Mouse (Mus musculus) urinary bladder, postnatal 10 days (tissue): ENCODE data around the gene Grip1.
"Not testable (repeated sequence)": the region's sequence is repeated elsewhere in the genome, so short reads cannot be mapped to it uniquely, and the experiment has no call there.

ENCODE experiments used
- DNase-seq: peaks from one replicate; pipeline ENCODE4 v3.0.0; 2022; ENCODE audit warnings: low spot score

Gene Grip1

GRCm38 (mm10) chr10:120061238-120062130 is 607.9 kb downstream of the Grip1 start:
- no peak for DNase-seq

GRCm38 (mm10) chr10:120064424-120064823 is 610.8 kb downstream of the Grip1 start:
- DNase-seq, result no peak

GRCm38 (mm10) chr10:120066319-120066718 is 612.7 kb downstream of the Grip1 start:
- DNase-seq, result no peak

- no peak for DNase-seq
Measured at GRCm38 (mm10) chr10:120077850-120078249, 624.2 kb downstream of the Grip1 start.

GRCm38 (mm10) chr10:120092548-120092947 is 638.9 kb downstream of the Grip1 start:
- DNase-seq, result no peak

DNA sequence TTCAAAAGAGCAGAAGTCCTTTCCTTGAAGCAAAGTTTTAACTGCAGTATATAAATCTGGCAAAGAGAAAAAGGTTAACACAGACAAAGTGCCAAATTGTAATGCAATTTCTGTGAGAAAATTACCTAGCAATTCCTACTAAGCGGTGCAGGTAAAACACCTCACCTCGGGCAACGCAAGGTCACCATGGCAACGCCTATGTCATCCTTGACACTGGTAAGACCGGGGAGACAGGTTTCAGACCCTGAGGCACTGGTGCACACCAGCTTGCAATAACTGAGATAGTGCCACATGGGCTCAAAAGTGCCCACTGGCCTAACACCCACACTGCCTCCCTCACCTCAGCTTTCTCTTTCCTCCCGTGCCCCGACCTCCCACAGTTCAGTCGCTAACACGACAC is 641.5 kb downstream of the Grip1 start:
- no peak for DNase-seq

DNA sequence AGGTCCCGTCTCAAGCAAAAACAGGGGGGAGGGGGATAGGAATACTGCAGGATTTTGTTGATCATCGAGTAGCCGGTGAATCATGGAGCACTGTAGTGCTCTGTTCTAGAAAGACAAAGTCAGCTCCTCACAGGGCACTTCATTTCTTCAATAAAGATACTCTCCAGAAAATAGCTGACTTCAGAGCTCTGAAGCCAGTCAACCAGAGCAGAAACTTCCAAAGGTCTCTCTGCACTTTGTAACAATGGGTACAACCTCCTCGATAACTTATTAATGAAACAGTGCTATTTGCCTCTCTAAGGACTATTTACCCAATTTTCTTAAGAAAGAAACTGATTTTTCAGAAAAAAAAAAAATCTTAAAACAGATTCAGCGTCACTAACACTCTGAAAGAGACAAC is 642.1 kb downstream of the Grip1 start:
- DNase-seq, result no peak

DNA sequence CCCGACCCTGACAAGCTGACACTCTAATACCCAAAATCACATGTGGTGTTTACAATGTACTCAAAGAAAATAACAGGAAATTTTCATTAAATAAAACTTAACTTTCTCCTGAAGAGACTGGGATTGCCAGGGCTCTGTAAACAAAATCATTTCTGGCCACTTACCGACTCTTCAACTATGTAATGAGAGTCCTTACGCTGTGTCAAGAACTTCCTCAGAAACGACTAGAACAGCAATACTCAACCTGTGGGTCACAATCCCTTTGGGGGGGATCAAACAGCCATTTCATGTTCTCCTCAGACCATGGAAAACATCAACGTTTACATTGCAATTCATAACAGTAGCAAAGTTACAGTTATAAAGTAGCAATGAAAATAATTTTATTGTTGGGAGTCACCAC is 643.9 kb downstream of the Grip1 start:
- no peak for DNase-seq

GRCm38 (mm10) chr10:120100806-120101205 is 647.2 kb downstream of the Grip1 start:
- no peak for DNase-seq

DNA sequence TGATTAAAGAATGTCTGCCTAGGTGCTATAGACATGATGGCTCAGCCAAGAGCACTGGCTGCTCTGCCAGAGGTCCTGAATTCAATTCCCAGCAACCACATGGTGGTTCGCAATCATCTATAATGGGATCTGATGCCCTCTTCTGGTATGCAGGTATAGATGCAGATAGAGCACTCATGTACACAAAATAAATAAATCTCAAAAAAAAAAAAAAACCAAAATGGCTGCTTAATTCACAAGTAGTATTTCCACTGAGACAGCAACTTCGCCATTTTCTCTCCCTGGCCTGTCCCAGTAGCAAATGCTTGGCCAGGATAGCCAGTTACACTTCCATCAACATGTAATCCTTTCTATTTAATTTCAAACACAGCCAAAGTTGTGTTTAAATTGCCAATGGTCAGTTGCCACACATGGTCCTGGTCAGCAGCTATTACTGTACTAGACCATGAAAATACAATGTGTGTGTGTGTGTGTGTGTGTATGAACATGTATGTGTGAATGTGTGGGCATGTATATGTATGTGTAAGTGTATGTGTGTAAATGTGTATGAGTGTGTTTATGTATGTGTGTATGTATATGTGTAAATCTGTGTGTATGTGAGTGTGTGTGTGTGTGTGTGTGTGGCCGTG is 658.2 kb downstream of the Grip1 start:
- no peak for DNase-seq

DNA sequence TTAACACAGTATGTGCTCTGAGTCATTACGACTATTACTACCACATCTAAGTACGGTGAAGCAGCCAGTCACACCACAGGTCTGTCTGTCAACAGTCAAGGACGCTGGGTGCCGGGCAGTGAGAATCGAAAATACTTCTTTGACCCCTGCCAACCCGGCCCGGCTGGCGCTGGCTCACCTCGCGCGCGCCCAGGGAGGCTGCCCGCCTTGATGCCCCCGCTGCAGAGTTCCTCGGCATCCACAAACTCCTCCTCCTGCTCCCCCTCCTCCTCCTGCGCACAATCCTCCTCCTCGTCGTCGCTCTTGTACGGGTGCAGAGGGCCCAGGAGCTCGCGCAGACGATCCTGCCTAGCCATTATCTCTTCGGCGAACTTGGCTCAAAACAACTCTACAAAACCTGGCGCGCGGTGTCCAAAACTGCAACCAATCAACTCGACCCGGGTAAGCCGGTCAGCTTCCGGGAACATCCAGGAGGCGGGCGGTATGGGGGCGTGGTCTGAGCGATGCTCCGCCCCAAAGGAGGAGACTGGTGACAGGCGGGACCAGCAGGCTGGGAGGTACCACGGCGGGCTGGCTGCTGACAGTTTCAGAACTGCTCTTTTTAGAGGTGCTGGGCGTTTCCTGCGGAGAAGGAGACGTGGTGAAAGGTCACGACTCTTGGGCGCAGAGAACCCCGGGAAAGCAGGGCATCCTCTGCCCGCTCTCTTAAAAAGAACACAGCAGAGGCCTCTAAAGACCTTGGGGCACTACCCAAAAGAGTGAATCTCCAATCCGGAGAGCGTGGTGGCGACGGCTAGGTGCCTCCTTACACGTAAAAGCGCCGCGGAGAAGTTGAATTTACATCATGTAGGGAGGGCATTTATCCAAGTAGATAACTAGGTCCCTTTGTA is 659.1 kb downstream of the Grip1 start, which contains the start of gene Helb:
Gene Helb, minus strand, starts transcription at position 481 of the 890 bp plus-strand sequence.
- DNase-seq, result peak; percentile 85

DNA sequence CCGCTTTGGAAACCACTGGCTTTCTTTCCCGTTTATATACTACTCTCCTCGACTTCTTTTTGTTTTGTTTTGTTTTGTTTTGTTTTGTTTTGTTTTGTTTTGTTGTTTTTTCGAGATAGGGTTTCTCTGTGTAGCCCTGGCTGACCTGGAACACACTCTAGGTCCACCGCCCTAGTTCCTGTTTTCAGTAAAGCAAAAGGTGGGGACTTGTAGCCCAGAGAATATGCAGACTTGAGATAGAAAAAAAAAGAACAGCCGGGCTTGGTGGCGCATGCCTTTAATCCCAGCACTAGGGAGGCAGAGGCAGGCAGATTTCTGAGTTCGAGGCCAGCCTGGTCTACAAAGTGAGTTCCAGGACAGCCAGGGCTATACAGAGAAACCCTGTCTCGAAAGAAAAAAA is 659.9 kb downstream of the Grip1 start:
- DNase-seq, result not testable (repeated sequence)

GRCm38 (mm10) chr10:120113980-120114379 is 660.4 kb downstream of the Grip1 start:
- DNase-seq, result no peak

GRCm38 (mm10) chr10:120114493-120114892 is 660.9 kb downstream of the Grip1 start:
- DNase-seq, result no peak

GRCm38 (mm10) chr10:120115249-120115648 is 661.6 kb downstream of the Grip1 start:
- DNase-seq, result no peak

- no peak for DNase-seq
Measured at GRCm38 (mm10) chr10:120123721-120124120, 670.1 kb downstream of the Grip1 start.

DNA sequence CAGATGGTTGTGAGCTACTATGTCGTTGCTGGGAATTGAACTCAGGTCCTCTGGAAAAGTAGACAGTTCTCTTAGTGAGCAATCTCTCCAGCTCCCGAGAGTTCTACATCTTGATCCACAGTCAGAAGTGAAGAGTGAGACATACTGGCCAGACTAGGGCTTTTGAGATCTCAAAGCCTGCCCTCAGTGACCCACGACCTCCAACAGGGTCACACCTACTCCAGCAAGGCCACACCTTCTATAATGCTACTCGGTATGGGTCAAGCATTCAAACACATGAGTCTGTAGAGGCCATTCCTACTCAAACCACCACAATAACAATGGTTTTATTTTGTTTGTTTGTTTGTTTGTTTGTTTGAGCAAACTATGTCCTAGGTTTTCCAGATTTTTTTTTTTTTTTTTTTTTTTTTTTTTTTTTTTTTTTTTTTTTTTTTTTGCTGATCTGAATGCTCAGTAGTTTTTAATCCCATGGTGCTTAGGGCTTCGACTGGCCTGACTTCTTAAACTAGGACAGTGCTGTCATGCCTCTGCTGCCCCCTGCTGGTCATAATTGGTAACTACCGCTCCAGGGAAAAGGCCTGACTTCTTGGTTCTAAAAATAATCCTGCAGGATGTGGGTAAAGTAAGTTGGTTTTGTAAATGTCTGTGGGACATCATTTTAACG is 671.3 kb downstream of the Grip1 start:
- DNase-seq, result peak; percentile 49

DNA sequence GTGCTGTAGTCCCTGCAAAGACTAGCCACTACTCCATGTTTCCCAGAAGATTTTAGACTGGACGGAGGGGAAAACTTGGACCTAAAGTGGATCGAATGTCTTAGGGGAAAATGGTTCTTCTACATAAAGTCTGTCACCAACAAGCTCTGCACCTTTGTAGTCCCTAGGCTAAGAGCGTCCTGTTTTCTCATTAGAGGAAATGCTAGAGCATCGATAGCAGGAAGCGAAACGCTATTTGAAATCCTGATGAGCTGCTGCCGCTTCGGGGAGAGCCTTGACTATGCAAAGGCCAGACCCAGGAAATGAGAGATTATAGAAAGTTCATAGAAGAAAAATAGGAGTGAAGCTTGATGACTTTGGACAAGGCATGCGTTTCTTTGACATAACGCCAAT is 671.8 kb downstream of the Grip1 start:
- no peak for DNase-seq

DNA sequence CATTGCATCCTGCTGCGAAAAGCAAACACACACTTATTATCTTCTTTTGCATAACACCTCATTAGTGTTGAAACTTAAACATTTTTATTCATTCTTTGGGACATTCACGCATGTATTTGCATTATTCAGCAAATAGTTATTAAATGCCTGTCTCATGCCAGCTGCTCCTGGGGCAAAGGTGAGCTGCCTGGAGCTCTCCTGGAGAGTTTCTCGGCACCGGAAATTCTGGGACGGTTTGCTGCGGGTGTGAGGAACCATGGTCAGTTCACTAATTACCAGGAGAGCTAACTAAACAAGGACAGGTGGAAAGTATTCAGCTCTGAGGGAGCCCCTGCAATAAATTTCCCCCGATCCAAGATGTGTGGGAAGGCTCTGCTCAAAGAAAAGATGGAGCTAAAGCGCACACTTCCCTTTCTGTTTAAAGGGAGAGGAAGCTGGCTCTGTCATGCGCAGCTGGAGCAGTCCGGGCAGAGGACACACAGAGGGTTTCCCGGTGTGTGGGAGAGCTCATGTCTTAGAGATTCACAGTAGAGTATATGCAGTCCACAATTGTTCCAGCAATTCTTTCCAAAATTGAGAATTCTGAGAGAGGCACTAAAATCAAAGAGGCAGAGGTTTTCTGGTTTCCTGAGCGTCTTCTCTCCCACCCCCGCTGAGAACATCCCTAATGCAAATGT is 675.1 kb downstream of the Grip1 start:
- DNase-seq, result no peak

DNA sequence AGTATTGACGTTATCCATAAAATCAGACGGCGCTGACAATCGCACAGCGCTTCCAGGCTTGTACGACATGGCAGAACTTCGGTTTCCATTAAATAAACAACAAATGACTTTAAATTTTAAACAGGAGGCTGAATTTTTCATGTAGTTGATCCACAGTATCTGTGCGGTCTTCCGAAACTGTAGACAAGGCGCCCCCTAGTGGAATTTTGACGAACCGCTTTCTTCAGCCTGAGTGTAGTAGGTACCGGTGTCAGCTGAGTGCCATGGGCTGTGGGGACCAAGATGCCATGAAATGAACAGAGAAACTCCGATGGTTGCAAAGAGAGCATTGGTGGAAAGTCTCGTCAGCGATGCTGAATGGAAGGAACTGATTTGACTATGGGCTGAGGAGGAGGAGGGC is 677.0 kb downstream of the Grip1 start:
- DNase-seq, result no peak

DNA sequence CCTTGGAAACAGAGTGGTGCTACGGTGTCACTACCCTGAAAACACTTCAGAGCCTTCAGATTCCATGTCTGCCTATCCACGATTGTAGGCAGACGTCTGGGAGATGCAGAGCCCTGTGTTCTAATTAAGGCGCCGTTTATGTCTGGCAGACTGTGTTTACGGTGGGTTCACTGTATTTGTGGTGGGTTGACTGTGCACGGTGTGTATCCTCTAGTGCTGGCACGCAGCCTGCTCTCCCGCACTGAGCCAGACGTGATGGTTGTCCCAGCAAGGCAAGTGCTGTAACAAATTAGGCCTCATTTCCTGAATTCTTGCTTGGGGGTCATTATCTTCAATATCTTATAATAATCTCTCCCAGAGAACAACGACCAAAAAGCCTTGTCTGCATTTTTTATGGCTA is 680.1 kb downstream of the Grip1 start:
- no peak for DNase-seq
